Mouse (Mus musculus): Measurements from ENCODE around the gene Dhx8. TPM values are rescaled to one million over a fixed set of nuclear protein-coding genes. Genes with fewer than 3 reads are reported as not detected.

The Dhx8 gene
- total and polyA plus RNA-seq, 3 experiments, result 33.1 to 44.7 TPM; not detected in 1

- DNase-seq (ENCODE audit: low read depth, low spot score), result no peak
- Histone ChIP-seq H3K4me1 (ENCODE audit: control insufficient read depth in 1 of 2, insufficient read depth in 2 of 2, low read length in 2 of 2) (no peaks in the 10 kb centered on the region), H3K27ac (ENCODE audit: control insufficient read depth, low read depth, low read length) (no peak overlapping the region), H3K9me3 (replicated peaks; ENCODE audit: insufficient read depth, low read length) (no peaks in the 10 kb centered on the region), H3K79me2 (ENCODE audit: control insufficient read depth, insufficient read depth, low read length, poor library complexity) (no peaks in the 10 kb centered on the region), H3K36me3 (ENCODE audit: control insufficient read depth in 1 of 2, insufficient read depth in 2 of 2, low read length in 2 of 2) (peaks cover 0 to 23% of the 10 kb centered on the region in 2 experiments; a peak in 2 of 4 replicates), H3K9ac (ENCODE audit: control insufficient read depth, low read depth, low read length, poor library complexity, severe bottlenecking) (no peak overlapping the region), H3K4me3 (ENCODE audit: control insufficient read depth in 1 of 2, insufficient read depth in 1 of 2, low read depth in 2 of 2, low read length in 2 of 2) (no peak overlapping the region), H3K27me3 (ENCODE audit: control insufficient read depth in 1 of 2, insufficient read depth in 2 of 2, low read length in 2 of 2) (no peaks in the 10 kb centered on the region)
- no peak for TF ChIP-seq ZMIZ1 (IDR thresholded peaks at IDR 0.05; ENCODE audit: low read depth, low read length)
- TF ChIP-seq POLR2AphosphoS5 (IDR thresholded peaks at IDR 0.05; ENCODE audit: borderline replicate concordance, low read depth, low read length), result no peak
- no peak for TF ChIP-seq USF1 (IDR thresholded peaks at IDR 0.05; ENCODE audit: low read depth, low read length)
- TF ChIP-seq GATA1 (IDR thresholded peaks at IDR 0.05; ENCODE audit: low read depth, low read length), result no peak
- no peak for TF ChIP-seq TAL1 (IDR thresholded peaks at IDR 0.05; ENCODE audit: low read length)
- no peak for TF ChIP-seq GABPA (IDR thresholded peaks at IDR 0.05; ENCODE audit: low read depth, low read length)
- no peak for TF ChIP-seq SIN3A (IDR thresholded peaks at IDR 0.05; ENCODE audit: low read length)
- no peak for TF ChIP-seq ZKSCAN1 (IDR thresholded peaks at IDR 0.05; ENCODE audit: low read depth, low read length)
- no peak for TF ChIP-seq MEF2A (IDR thresholded peaks at IDR 0.05; ENCODE audit: extremely low read depth, insufficient replicate concordance, low read depth, low read length, poor library complexity, severe bottlenecking)
- TF ChIP-seq UBTF (IDR thresholded peaks at IDR 0.05; ENCODE audit: borderline replicate concordance, insufficient read depth, low read depth, low read length), result no peak
- no peak for TF ChIP-seq TCF12 (IDR thresholded peaks at IDR 0.05; ENCODE audit: low read depth, low read length)
- TF ChIP-seq MYB (IDR thresholded peaks at IDR 0.05; ENCODE audit: low read depth, low read length), result no peak
- TF ChIP-seq POLR2A (IDR thresholded peaks at IDR 0.05; ENCODE audit: control insufficient read depth in 1 of 2, insufficient read depth in 1 of 2, low read depth in 1 of 2, low read length in 2 of 2, poor library complexity in 1 of 2), result no peak
- no peak for TF ChIP-seq MAZ (IDR thresholded peaks at IDR 0.05; ENCODE audit: low read depth, low read length)
- no peak for TF ChIP-seq RAD21 (IDR thresholded peaks at IDR 0.05; ENCODE audit: low read depth, low read length)
- TF ChIP-seq E2F4 (IDR thresholded peaks at IDR 0.05; ENCODE audit: borderline replicate concordance, low read depth, low read length), result no peak
- TF ChIP-seq NELFE (IDR thresholded peaks at IDR 0.05; ENCODE audit: low read depth, low read length), result no peak
- TF ChIP-seq CTCF (IDR thresholded peaks at IDR 0.05 in 2 of 3, conservative IDR thresholded peaks at IDR 0.05 in 1 of 3; ENCODE audit: control insufficient read depth in 1 of 3, insufficient read depth in 1 of 3, low read depth in 2 of 3, low read length in 3 of 3, poor library complexity in 1 of 3, severe bottlenecking in 1 of 3), result no peak
Measured at GRCm38 (mm10) chr11:101759530-101759929, 26.8 kb downstream of the Dhx8 start.

GRCm38 (mm10) chr11:101763723-101764122 lies 31.0 kb downstream of the Dhx8 start:
- Histone ChIP-seq H3K9me3 (replicated peaks; ENCODE audit: insufficient read depth, low read length) (no peaks in the 10 kb centered on the region), H3K27ac (ENCODE audit: control insufficient read depth, low read depth, low read length) (no peak overlapping the region), H3K79me2 (ENCODE audit: control insufficient read depth, insufficient read depth, low read length, poor library complexity) (no peaks in the 10 kb centered on the region), H3K27me3 (ENCODE audit: control insufficient read depth in 1 of 2, insufficient read depth in 2 of 2, low read length in 2 of 2) (no peaks in the 10 kb centered on the region), H3K9ac (ENCODE audit: control insufficient read depth, low read depth, low read length, poor library complexity, severe bottlenecking) (no peak overlapping the region), H3K4me3 (ENCODE audit: control insufficient read depth in 1 of 2, insufficient read depth in 1 of 2, low read depth in 2 of 2, low read length in 2 of 2) (no peak overlapping the region), H3K4me1 (ENCODE audit: control insufficient read depth in 1 of 2, insufficient read depth in 2 of 2, low read length in 2 of 2) (no peaks in the 10 kb centered on the region), H3K36me3 (ENCODE audit: control insufficient read depth in 1 of 2, insufficient read depth in 2 of 2, low read length in 2 of 2) (peaks cover 0 to 19% of the 10 kb centered on the region in 2 experiments; a peak in 2 of 4 replicates)
- DNase-seq (ENCODE audit: low read depth, low spot score), result peak; percentile 85
- TF ChIP-seq SMC3 (IDR thresholded peaks at IDR 0.05; ENCODE audit: low read depth, low read length) (peak; percentile 45; the same call in 1 of the 2 replicates), MEF2A (IDR thresholded peaks at IDR 0.05; ENCODE audit: extremely low read depth, insufficient replicate concordance, low read depth, low read length, poor library complexity, severe bottlenecking) (no peak), JUND (IDR thresholded peaks at IDR 0.05; ENCODE audit: low read depth, low read length) (no peak), TCF12 (IDR thresholded peaks at IDR 0.05; ENCODE audit: low read depth, low read length) (no peak), RCOR1 (IDR thresholded peaks at IDR 0.05; ENCODE audit: low read depth, low read length) (no peak), CHD1 (IDR thresholded peaks at IDR 0.05; ENCODE audit: low read depth, low read length) (no peak), EP300 (IDR thresholded peaks at IDR 0.05; ENCODE audit: low read depth in 1 of 2, low read length in 2 of 2) (no peak), MAZ (IDR thresholded peaks at IDR 0.05; ENCODE audit: low read depth, low read length) (no peak), RAD21 (IDR thresholded peaks at IDR 0.05; ENCODE audit: low read depth, low read length) (peak; percentile 42), ELF1 (IDR thresholded peaks at IDR 0.05; ENCODE audit: low read depth, low read length) (0 out of 2 replicates have a peak, but pooled peaks have one; percentile 17), MAFK (IDR thresholded peaks at IDR 0.05; ENCODE audit: borderline replicate concordance, low read depth, low read length) (no peak), NRF1 (IDR thresholded peaks at IDR 0.05; ENCODE audit: insufficient read depth, low read depth, low read length, poor library complexity, severe bottlenecking) (no peak), USF1 (IDR thresholded peaks at IDR 0.05; ENCODE audit: low read depth, low read length) (no peak), KAT2A (conservative IDR thresholded peaks at IDR 0.05; ENCODE audit: low read depth, low read length) (no peak), POLR2AphosphoS5 (IDR thresholded peaks at IDR 0.05; ENCODE audit: borderline replicate concordance, low read depth, low read length) (no peak), TBP (IDR thresholded peaks at IDR 0.05; ENCODE audit: low read depth, low read length) (no peak), BHLHE40 (IDR thresholded peaks at IDR 0.05; ENCODE audit: borderline replicate concordance, low read depth, low read length) (no peak), POLR2AphosphoS2 (IDR thresholded peaks at IDR 0.05; ENCODE audit: low read length) (no peak), USF2 (IDR thresholded peaks at IDR 0.05; ENCODE audit: borderline replicate concordance in 1 of 2, insufficient read depth in 1 of 2, low read depth in 1 of 2, low read length in 2 of 2) (no peak)
